Mouse (Mus musculus) neutrophil, adult 5-6 weeks (primary cell): ENCODE results near the gene Nr1d2. TPM values are rescaled to one million over a fixed set of nuclear protein-coding genes. Genes with fewer than 3 reads are reported as not detected.
A peak's percentile ranks its signal among the peaks of the same experiment; 100 is the strongest.
"Not testable (repeated sequence)": the region's sequence is repeated elsewhere in the genome, so short reads cannot be mapped to it uniquely, and the experiment has no call there.

Source experiments
- ATAC-seq: fragments of 151-379, 151-347 bp; 2 replicates; pipeline ENCODE4 v1.8.0; 2017; ENCODE audit warnings: mild to moderate bottlenecking, moderate TSS enrichment; ENCODE audit not compliant: insufficient number of reproducible peaks, poor library complexity, low FRiP score, severe bottlenecking; ENCODE audit errors: extremely low read depth
- total RNA-seq: library from RNA; stranded (forward); fragments of 200-1000 nt; gene quantifications from 2 replicates; pipeline ENCODE4 v1.2.3, GENCODE M21; 2017

Nr1d2 gene
- 22.0 and 23.3 TPM in 2 replicates for total RNA-seq

DNA sequence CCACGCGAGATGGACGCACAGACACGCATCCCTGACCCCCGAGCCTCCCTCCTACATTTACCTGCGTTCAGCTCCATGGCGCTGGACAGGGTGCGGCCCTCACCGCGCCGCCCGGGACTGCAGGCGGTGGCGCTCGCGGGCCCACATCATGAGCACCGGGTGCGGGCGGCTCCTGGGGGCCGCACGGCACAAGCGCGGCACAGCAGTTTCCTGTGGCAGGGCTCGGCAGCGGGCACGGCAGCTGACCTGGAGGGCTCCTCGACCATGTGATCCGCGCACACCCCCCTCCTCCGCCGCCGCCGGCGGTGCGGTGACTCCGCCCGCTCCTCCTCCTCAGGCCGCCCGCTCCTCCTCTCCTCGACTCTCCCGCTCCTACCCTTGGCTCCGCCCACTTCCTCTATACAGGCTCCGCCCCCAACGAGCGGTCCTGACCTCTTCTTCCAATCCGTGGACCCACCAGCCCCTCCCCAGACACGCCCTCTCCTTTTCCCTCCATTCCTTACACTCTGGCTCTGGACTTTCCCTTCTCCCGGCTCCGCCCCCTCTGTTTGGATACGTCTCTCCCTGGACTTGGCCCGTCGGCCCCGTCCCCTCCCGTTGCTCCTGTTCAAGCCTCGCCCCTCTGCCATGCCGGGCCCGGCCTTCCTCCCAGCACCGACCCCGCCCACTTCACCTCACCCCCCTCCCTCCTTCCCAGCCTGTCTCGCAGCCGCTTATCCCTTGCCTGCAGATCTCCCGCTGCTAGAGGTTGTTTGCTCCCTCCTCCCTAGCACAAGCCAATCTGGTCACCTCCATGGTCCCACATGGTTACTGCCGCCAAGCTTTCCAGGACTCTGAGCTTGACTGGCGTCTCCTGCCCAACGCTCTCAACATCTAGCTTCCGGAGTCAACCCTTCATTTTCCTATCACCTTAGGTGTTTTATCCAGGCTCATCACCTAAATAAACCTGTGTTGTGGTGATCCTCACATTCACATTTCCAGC is at the start of gene Nr1d2:
TSS of gene Nr1d2 (minus strand) at position 378 of the 982 bp plus-strand sequence.
- ATAC-seq: peak; percentile 68

DNA sequence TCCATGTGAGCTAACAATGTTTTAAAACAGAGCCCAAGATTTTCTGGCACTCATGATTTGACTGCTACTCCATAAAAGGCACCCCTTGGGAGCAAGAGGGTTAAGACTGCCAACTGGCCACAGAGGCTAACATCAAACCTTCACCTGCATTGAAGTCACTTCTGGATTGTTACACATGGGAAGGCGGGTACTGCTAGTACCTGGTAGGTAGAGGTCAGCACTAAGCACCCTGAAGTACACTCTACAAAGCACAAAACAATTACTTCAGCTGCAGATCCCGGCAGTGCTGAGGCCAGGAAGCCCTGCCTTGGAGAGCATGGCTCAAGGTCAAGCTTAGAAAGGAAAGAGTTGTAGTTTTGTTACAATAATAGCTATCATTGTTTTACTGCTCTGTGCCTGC is 48.5 kb upstream of the Nr1d2 start:
- no peak for ATAC-seq

- ATAC-seq: no peak
Measured at GRCm38 (mm10) chr14:18286441-18286840, 47.5 kb upstream of the Nr1d2 start.

- no peak for ATAC-seq
Measured at GRCm38 (mm10) chr14:18285476-18285875, 46.5 kb upstream of the Nr1d2 start.

DNA sequence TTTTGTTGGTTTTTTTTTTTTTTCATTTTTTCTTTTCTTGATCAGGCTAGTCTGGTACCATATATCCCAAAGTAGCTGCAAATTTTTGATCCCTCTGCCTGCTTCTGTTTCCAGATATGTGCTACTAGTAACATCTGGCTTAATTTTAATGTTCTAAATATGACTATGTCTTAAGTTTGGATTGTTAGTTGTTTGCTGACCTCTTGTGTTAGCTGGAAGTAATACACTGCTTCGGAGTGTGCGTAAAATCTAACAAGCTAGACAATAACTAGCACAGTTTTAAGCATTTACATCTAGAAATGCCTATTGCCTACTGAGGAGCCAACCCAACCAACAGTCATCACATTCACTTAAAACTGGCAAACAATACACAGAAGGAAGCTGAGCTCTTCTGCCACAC is 45.7 kb upstream of the Nr1d2 start:
- 0 out of 2 replicates have a peak, but pooled peaks have one; percentile 13 for ATAC-seq

- no peak for ATAC-seq
Measured at GRCm38 (mm10) chr14:18280375-18280774, 41.4 kb upstream of the Nr1d2 start.

- ATAC-seq: no peak
Measured at GRCm38 (mm10) chr14:18274526-18274925, 35.6 kb upstream of the Nr1d2 start.

DNA sequence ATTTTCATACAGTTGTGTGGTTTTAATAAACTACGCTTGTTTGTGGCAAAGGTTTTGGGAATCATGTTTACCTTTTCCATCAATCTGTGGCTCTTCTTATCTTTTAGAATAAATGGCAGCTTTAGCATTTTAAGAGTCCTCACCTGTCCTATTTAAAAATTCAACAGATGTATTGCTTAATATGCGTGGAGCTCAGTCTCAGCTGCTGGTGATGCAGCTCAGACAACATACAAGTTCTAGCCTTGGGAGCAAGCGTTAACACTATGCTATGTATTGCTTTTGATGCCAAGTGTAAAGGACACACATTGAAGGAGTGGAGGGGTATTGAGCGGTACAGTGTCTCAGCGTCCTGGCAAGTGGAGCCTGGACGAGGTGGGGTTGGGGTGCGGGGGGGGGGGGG is 32.7 kb upstream of the Nr1d2 start:
- no peak for ATAC-seq

GRCm38 (mm10) chr14:18270529-18271441 is 31.9 kb upstream of the Nr1d2 start, which contains the start of the genes Nkiras1 and Rpl15:
Gene Nkiras1, plus strand, starts transcription at chr14:18271136.
Gene Rpl15, minus strand, starts transcription at chr14:18271391.
- ATAC-seq: peak; percentile 97

- not testable (repeated sequence) for ATAC-seq
Measured at GRCm38 (mm10) chr14:18269947-18270528, 31.1 kb upstream of the Nr1d2 start.

DNA sequence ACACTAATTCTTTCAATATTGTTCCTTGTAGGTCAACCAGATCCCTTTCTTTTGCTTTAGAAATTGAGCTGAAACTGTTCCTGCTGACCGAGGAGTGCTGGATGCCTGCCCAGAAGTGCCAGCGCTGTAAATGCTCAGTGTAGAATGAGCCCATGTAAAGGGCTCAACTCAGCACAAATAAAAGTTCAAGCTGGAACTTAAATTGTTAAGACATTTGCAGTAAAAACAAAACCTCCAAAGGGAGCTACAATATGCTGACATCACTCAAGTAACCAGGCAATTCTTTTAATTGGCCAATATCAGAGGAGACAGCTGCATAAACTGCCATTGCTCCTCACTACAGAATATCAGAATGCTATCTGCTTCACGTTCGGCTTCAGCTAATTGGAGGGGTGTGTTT is 24.5 kb upstream of the Nr1d2 start:
- no peak for ATAC-seq

DNA sequence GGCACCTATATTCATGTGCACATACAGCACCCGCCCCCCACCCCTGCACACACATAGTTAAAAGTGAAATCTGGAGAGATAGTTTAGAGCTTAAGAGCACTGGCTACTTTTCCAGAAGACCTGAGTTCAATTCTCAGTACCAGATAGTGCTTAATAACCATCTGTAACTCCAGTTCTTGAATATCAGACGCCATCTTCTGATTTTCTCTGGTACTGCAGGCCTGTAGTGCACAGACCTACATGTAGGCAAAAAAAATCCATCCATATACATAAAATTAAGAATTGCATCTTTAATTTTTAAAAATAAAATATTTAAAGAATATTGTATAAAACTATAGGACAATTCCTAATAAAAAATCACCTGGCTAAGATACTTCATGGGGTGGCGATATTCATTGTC is 22.3 kb upstream of the Nr1d2 start:
- ATAC-seq: no peak

GRCm38 (mm10) chr14:18242638-18243130 is 3.8 kb upstream of the Nr1d2 start:
- no peak for ATAC-seq

GRCm38 (mm10) chr14:18241786-18242185 is 2.9 kb upstream of the Nr1d2 start:
- no peak for ATAC-seq

DNA sequence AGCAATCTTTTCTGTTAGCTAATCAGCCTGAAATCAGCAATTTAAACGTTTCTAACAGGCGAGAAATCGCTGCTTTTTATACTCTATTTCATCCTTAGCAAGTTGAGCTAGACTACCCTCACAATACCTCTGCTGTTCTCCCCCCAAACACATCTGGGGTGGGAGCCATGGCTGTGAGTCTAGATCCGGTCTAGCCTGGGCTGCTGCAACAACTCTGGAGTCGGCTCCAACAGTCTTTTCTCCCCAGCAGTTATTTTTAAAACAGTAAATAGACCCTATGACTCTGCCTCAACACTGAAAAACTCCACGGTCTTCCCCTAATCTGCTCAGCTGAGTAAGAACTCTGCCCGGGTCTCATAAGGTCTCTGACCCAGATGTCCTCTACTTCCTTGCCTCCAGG is 1.2 kb upstream of the Nr1d2 start:
- no peak for ATAC-seq

DNA sequence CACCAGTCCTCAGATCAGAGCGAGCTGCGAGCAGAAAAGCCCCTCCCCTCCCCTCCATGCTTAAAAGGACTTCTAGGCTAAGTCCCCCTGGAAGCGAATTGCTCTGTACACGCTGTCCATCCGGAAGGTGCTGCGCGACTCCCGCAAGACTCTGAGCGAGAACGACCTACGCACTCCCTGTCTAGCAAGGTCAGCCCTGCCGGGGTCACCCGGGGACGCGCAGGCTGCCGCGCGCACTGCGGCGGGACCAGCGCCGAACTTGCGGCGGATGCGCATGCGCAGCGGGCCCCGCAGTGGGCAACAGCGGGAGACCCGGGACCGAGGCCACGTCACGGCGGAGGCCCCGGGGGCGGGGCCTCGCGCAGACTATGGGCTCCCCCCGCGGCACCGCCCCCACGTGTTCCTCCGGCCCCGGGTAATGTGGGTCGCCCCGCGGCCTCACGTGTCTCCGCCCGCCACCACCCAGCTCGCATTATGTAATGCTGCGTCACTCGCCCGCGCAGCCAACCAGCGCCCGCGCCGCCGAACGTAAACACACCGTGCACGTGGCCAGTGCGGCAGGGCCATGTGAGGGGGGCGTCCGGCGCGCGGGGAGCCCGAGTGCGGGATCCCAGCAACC is 687 bp downstream of the Nr1d2 start:
- ATAC-seq: peak; percentile 81

- ATAC-seq: no peak
Measured at GRCm38 (mm10) chr14:18237381-18237780, 1.5 kb downstream of the Nr1d2 start.

GRCm38 (mm10) chr14:18236496-18237235 is 2.3 kb downstream of the Nr1d2 start:
- not testable (repeated sequence) for ATAC-seq
